Mouse (Mus musculus) hindbrain, postnatal 0 days (tissue): ENCODE measurements around the gene Dab1. TPM values are rescaled to one million over a fixed set of nuclear protein-coding genes. Genes with fewer than 3 reads are reported as not detected.

ENCODE experiments used
- ATAC-seq: fragments of 200-750 bp; cut with Nextera tagmentation; 2 replicates; pipeline ENCODE4 v1.8.0; 2017; ENCODE audit warnings: mild to moderate bottlenecking, moderate TSS enrichment, moderate library complexity
- DNase-seq: peaks from one replicate; pipeline ENCODE4 v3.0.0-alpha.2; 2015; ENCODE audit warnings: low spot score
- H3K27ac ChIP-seq: fragments of 300-500 bp; sonication (generic); 2 replicates; pipeline ENCODE4 v1.5.1; 2014; ENCODE audit warnings: mild to moderate bottlenecking
- H3K27me3 ChIP-seq: fragments of 300-500 bp; sonication (generic); 2 replicates; pipeline ENCODE4 v1.6.1; 2014; ENCODE audit warnings: low read length, mixed read lengths; ENCODE audit not compliant: insufficient read depth
- H3K36me3 ChIP-seq: fragments of 300-500 bp; sonication (generic); 2 replicates; pipeline ENCODE4 v1.6.1; 2014; ENCODE audit warnings: low read length, mixed read lengths; ENCODE audit not compliant: insufficient read depth
- H3K4me1 ChIP-seq: fragments of 300-500 bp; sonication (generic); 2 replicates; pipeline ENCODE4 v1.6.1; 2014; ENCODE audit warnings: antibody characterized with exemption, low read length, mixed read lengths; ENCODE audit not compliant: insufficient read depth
- H3K4me2 ChIP-seq: fragments of 300-500 bp; sonication (generic); 2 replicates; pipeline ENCODE4 v1.6.1; 2014; ENCODE audit warnings: low read depth, mild to moderate bottlenecking, low read length, moderate library complexity, mixed read lengths
- H3K4me3 ChIP-seq: fragments of 300-500 bp; sonication (generic); 2 replicates; pipeline ENCODE4 v1.5.1; 2014; ENCODE audit warnings: low read length
- H3K9ac ChIP-seq: fragments of 300-500 bp; sonication (generic); replicated peaks from 2 replicates; pipeline ENCODE4 v1.6.1; 2014; ENCODE audit warnings: mild to moderate bottlenecking, low read length, moderate library complexity, mixed read lengths
- H3K9me3 ChIP-seq: fragments of 300-500 bp; sonication (generic); 2 replicates; pipeline ENCODE4 v1.6.1; 2016; ENCODE audit warnings: low read length, mixed read lengths
- CTCF ChIP-seq: IDR thresholded peaks from 2 replicates; pipeline ENCODE4 v1.5.1; 2016; ENCODE audit warnings: antibody characterized with exemption, control low read depth, low read depth
- WGBS: fragments of 180-500 bp; shearing (Covaris S2); extraction: QIAGEN DNeasy Blood & Tissue Kit; methylation state at CpG from one replicate; pipeline ENCODE4 v1.1.7; 2014; 5-methylcytosine and 5-hydroxymethylcytosine counted together
- polyA plus RNA-seq: library from polyadenylated mRNA; unstranded; fragments of >200 nt; fragmentation: Nextera tagmentation; extraction: Ambion mirVana; gene quantifications from 2 replicates; pipeline ENCODE4 v1.2.1, GENCODE M21; 2015
- total RNA-seq: library from RNA; depleted of rRNA; stranded (reverse); fragments of >200 nt; gene quantifications from 2 replicates; pipeline ENCODE4 v1.2.3, GENCODE M21; 2014

The Dab1 gene
- total and polyA plus RNA-seq, 2 experiments from 2014 or later, result 38.2 to 76.2 TPM

DNA sequence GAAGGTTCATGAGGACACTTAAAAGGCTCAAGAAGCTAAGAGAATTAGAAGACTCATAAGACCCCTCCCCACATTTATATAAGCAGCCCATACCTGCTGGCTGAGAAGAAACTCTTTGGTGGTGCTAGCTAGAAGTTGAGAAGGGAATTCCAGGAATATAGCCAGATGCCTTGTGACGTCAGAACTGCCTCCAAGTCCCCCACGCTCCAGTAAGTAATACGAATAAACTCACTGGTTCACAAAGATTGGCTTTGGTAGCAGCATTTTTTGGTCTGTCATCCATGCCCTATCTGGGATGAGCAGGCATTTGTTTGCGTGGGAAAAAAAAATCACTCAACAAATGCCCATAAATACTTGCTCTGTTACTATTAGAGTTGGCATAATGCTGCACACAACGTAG, 816.6 kb downstream of the Dab1 start:
- Histone ChIP-seq H3K4me3 (no peak overlapping the region), H3K36me3 (no peaks in the 10 kb centered on the region), H3K4me2 (no peak overlapping the region), H3K9ac (no peak overlapping the region), H3K27ac (no peak overlapping the region), H3K4me1 (peaks cover 12% of the 10 kb centered on the region), H3K9me3 (no peaks in the 10 kb centered on the region), H3K27me3 (no peaks in the 10 kb centered on the region)
- DNase-seq, result no peak
- ATAC-seq, result no peak
- TF ChIP-seq CTCF, result no peak
- 78% methylated on average over 5 of the region's 5 CpGs for WGBS

DNA sequence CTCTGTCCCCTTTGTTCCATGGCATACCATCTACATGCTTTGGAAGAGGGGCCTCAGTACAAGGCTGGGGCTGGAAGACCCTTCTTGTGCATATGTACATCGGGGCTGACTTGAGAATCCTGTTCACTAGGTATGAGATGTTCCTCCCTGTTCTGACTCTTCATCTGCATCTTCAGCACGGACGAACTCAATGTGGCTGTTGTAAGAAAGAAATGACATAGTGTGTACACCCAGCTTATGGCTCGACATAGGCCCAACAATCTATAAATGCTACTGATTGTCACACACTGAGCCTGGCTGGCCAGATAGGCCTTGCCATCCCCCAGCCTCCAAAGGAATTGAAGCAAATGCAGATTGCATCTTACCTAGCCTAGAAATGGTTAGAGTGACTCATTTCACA, 817.3 kb downstream of the Dab1 start:
- Histone ChIP-seq H3K4me2 (no peak overlapping the region), H3K9ac (no peak overlapping the region), H3K4me3 (no peak overlapping the region), H3K36me3 (no peaks in the 10 kb centered on the region), H3K27me3 (no peaks in the 10 kb centered on the region), H3K4me1 (peaks cover 9% of the 10 kb centered on the region), H3K9me3 (no peaks in the 10 kb centered on the region), H3K27ac (no peak overlapping the region)
- DNase-seq, result no peak
- ATAC-seq, result no peak
- 94% methylated on average over 4 of the region's 4 CpGs for WGBS
- no peak for TF ChIP-seq CTCF

DNA sequence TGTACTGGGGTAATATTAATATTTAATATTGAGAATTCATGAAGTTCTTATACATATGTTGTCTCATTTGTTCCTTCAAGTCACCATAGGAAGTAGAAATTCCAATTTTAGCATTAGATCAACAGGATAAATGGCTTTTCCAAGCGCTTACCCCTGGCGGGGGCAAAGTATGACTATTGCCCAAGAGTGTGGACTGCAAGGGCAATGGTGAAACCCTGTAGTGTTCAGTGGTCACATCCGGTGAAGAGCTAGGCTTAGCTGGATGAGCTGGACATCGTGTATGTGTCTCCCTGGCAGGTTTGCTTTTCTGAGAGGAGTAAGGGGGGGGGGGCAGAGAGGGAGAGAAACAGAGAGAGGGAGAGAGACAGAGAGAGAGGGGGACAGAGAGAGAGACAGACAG, 819.6 kb downstream of the Dab1 start:
- DNase-seq (no peak), ATAC-seq (no peak)
- no peaks in the 10 kb centered on the region for H3K9me3 ChIP-seq
- no peak for TF ChIP-seq CTCF
- H3K4me2 ChIP-seq, result no peak overlapping the region
- H3K27me3 ChIP-seq, result no peaks in the 10 kb centered on the region
- no peak overlapping the region for H3K27ac ChIP-seq
- no peaks in the 10 kb centered on the region for H3K36me3 ChIP-seq
- H3K4me3 ChIP-seq, result no peak overlapping the region
- 95% methylated on average over 4 of the region's 4 CpGs for WGBS
- H3K9ac ChIP-seq, result no peak overlapping the region
- peaks cover 7% of the 10 kb centered on the region; the same call in 1 of the 2 replicates for H3K4me1 ChIP-seq

DNA sequence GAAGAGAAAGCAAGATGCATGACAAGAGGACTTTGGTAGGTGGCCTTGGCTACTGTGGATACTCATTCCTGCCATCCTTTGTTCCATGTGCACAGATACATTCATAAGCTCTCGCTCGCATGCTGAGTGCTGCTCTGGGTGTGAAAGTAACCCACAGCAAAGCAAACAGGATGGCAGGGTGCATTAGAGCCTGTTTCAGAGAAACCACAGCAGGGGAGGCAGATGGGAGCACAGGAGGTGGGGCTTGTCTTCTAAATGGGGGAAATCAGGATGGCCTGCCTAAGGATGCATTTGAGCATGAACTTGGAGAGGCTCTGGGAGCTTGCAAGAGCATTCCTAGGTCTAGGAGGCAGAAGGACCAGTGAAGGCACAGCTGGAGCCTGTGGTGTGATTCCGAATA, 820.5 kb downstream of the Dab1 start:
- H3K27me3 ChIP-seq, result no peaks in the 10 kb centered on the region
- no peak for DNase-seq
- ATAC-seq, result no peak
- no peaks in the 10 kb centered on the region for H3K9me3 ChIP-seq
- no peaks in the 10 kb centered on the region for H3K36me3 ChIP-seq
- H3K4me2 ChIP-seq, result no peak overlapping the region
- no peak for TF ChIP-seq CTCF
- WGBS, result 71% methylated on average over 3 of the region's 3 CpGs
- H3K27ac ChIP-seq, result no peak overlapping the region
- H3K4me3 ChIP-seq, result no peak overlapping the region
- H3K4me1 ChIP-seq, result peaks cover 7% of the 10 kb centered on the region; the same call in 1 of the 2 replicates
- H3K9ac ChIP-seq, result no peak overlapping the region

DNA sequence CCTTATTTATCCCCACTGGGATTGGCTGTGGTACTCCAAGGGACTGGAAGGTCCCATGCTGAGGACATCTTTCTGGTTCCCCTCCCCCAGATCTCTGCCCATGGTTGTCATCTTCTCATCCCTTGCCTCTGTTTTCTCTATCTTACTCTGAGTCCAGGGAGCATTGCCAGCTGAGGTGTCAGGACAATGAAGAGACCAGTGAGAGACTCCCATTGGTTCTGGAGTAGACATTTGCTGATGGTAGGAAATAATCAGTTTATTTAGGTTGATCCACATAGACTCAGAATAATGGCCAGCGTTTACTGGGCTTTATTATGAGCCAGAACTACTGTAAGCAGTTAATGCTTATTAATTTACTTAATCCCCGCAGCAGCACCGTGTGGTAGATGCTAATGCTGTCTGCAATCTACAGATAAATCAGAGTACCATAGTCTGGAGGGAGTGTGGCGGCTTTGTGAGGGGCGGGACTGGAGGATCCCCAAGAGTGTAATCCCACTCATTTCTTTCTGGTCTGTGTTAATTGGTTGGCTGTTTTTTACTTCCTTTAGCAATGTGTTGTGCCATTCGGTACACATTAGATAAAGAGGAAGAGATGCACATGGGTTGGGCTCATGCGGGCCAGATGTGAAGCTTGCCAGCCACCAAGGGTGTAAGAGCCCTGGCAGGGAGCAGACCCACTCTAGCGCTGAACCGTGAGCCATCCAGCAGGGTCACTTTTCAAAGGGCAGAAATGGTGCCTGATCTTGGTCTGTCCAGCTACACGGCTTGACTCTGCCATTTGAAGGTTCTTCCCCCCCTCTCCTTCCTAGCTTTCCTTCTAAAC, 824.0 kb downstream of the Dab1 start:
- H3K4me1 ChIP-seq, result peaks cover 7% of the 10 kb centered on the region; the same call in 1 of the 2 replicates
- H3K9me3 ChIP-seq, result no peaks in the 10 kb centered on the region
- H3K9ac ChIP-seq, result no peak overlapping the region
- H3K27ac ChIP-seq, result no peak overlapping the region
- H3K4me3 ChIP-seq, result no peak overlapping the region
- H3K36me3 ChIP-seq, result no peaks in the 10 kb centered on the region
- H3K4me2 ChIP-seq, result no peak overlapping the region
- ATAC-seq, result peak; percentile 46; the same call in 1 of the 2 replicates
- TF ChIP-seq CTCF, result no peak
- no peaks in the 10 kb centered on the region for H3K27me3 ChIP-seq
- WGBS, result 47% methylated on average over 10 of the region's 10 CpGs
- DNase-seq, result no peak

DNA sequence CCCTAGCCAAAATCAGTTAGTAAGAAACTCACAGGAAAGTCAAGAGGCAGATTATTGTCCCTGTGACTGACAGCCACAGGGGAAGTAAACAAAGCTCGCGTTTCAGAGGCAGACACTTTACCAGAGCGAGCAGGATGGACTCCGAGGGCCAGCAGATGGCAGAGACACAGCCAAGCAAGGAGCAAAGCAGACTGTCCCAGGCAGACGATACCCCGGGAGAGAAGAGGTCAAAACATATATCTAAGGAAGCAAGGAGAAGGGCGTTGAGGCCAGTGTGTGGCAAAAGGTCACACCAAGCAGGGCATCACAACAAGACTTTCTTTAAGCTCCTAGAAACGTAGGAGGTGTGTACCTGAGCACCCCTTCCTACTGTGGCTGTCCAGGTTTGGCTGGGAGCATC, 824.6 kb downstream of the Dab1 start:
- Histone ChIP-seq H3K4me2 (no peak overlapping the region), H3K9ac (no peak overlapping the region), H3K27me3 (no peaks in the 10 kb centered on the region), H3K9me3 (no peaks in the 10 kb centered on the region), H3K4me3 (no peak overlapping the region), H3K36me3 (no peaks in the 10 kb centered on the region), H3K27ac (no peak overlapping the region), H3K4me1 (peaks cover 7% of the 10 kb centered on the region; the same call in 1 of the 2 replicates)
- DNase-seq (peak; percentile 41), ATAC-seq (no peak)
- TF ChIP-seq CTCF, result peak; percentile 44
- whole genome bisulfite sequencing, result 31% methylated on average over 8 of the region's 8 CpGs

DNA sequence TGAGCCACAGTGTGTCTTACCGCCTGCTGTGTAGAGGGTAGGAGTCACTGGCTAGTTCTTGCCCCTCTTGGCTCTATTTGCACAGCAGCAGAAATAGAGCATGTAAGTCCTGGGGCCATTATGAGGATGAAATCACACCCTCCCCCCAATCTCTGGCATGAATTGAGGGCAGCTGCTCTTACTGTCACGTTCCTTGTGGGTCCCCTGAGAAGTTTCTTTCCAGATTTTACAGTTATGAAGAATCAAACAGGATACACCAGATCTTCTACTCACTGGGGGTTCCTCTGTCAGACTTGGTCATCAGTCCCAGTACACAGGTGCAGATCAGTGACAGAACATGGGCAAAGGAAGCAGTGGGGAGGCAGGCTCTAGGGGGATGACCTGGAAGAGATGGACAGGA, 825.8 kb downstream of the Dab1 start:
- Histone ChIP-seq H3K27me3 (no peaks in the 10 kb centered on the region), H3K4me3 (no peak overlapping the region), H3K9ac (no peak overlapping the region), H3K36me3 (no peaks in the 10 kb centered on the region), H3K4me1 (no peaks in the 10 kb centered on the region), H3K4me2 (no peak overlapping the region), H3K9me3 (no peaks in the 10 kb centered on the region), H3K27ac (no peak overlapping the region)
- ATAC-seq (no peak), DNase-seq (peak; percentile 39)
- 51% methylated on average over 2 of the region's 2 CpGs for WGBS
- no peak for TF ChIP-seq CTCF
